Mouse (Mus musculus) gastrocnemius, postnatal 10 days (tissue): ENCODE data around the gene Nemf. TPM values are rescaled to one million over a fixed set of nuclear protein-coding genes. Genes with fewer than 3 reads are reported as not detected.
"Not testable (repeated sequence)": the region's sequence is repeated elsewhere in the genome, so short reads cannot be mapped to it uniquely, and the experiment has no call there.

Experiments
- DNase-seq: peaks from one replicate; pipeline ENCODE4 v3.0.0; 2021; ENCODE audit warnings: mixed read lengths
- total RNA-seq, 2 experiments: library from RNA; stranded (reverse); gene quantifications; 2 replicates each; pipeline ENCODE4 v1.2.3; 2021

Gene Nemf
- total RNA-seq, 2 experiments from 2014 or later: 21.3 to 23.4 TPM

- DNase-seq: peak; percentile 26
Measured at GRCm38 (mm10) chr12:69372731-69373331, 15.9 kb upstream of the Nemf start.

- peak; percentile 100 for DNase-seq
Measured at GRCm38 (mm10) chr12:69371854-69372671, 15.1 kb upstream of the Nemf start, which contains the start of the genes Arf6 and Gm9887. Arf6 (plus strand) TSS chr12:69372150. Gm9887 (minus strand) TSS chr12:69372458.

- no peak for DNase-seq
Measured at GRCm38 (mm10) chr12:69371421-69371853, 14.5 kb upstream of the Nemf start.

- no peak for DNase-seq
Measured at GRCm38 (mm10) chr12:69370936-69371335, 14.0 kb upstream of the Nemf start.

GRCm38 (mm10) chr12:69367557-69367956 lies 10.6 kb upstream of the Nemf start:
- DNase-seq: no peak

GRCm38 (mm10) chr12:69366424-69366823 lies 9.5 kb upstream of the Nemf start:
- DNase-seq: no peak

- no peak for DNase-seq
Measured at GRCm38 (mm10) chr12:69365757-69366156, 8.8 kb upstream of the Nemf start.

GRCm38 (mm10) chr12:69363899-69364762 lies 7.2 kb upstream of the Nemf start:
- peak; percentile 75 for DNase-seq

GRCm38 (mm10) chr12:69363110-69363509 lies 6.1 kb upstream of the Nemf start:
- not testable (repeated sequence) for DNase-seq

GRCm38 (mm10) chr12:69362388-69362787 lies 5.4 kb upstream of the Nemf start:
- no peak for DNase-seq

GRCm38 (mm10) chr12:69361919-69362318 lies 5.0 kb upstream of the Nemf start:
- DNase-seq: no peak

GRCm38 (mm10) chr12:69360997-69361899 lies 4.3 kb upstream of the Nemf start:
- peak; percentile 99 for DNase-seq

GRCm38 (mm10) chr12:69360655-69360996 lies 3.7 kb upstream of the Nemf start:
- no peak for DNase-seq

GRCm38 (mm10) chr12:69357300-69357646 lies 308 bp upstream of the Nemf start:
- DNase-seq: no peak

- no peak for DNase-seq
Measured at GRCm38 (mm10) chr12:69351685-69352084, 5.3 kb downstream of the Nemf start.

GRCm38 (mm10) chr12:69349928-69350327 lies 7.0 kb downstream of the Nemf start:
- DNase-seq: no peak

- no peak for DNase-seq
Measured at GRCm38 (mm10) chr12:69333547-69333946, 23.4 kb downstream of the Nemf start.

- no peak for DNase-seq
Measured at GRCm38 (mm10) chr12:69332147-69332546, 24.8 kb downstream of the Nemf start.

- DNase-seq: no peak
Measured at GRCm38 (mm10) chr12:69331187-69331586, 25.8 kb downstream of the Nemf start.

GRCm38 (mm10) chr12:69318431-69318830 lies 38.5 kb downstream of the Nemf start:
- no peak for DNase-seq

- DNase-seq: no peak
Measured at GRCm38 (mm10) chr12:69309659-69310058, 47.3 kb downstream of the Nemf start.

GRCm38 (mm10) chr12:69306333-69306732 lies 50.6 kb downstream of the Nemf start:
- DNase-seq: no peak
